Mouse (Mus musculus) thymus, adult 2 months (tissue): Measurements from ENCODE around the gene Scn3a. TPM values are rescaled to one million over a fixed set of nuclear protein-coding genes. Genes with fewer than 3 reads are reported as not detected.

Source experiments
- DNase-seq: peaks from one replicate; pipeline ENCODE4 v3.0.0; 2021
- H3K27ac ChIP-seq: fragments of 200-500 bp; 2 replicates; pipeline ENCODE4 v1.5.1; 2012; ENCODE audit warnings: low read length, control low read depth; ENCODE audit not compliant: control insufficient read depth, insufficient read depth
- H3K27me3 ChIP-seq: fragments of 200-500 bp; 2 replicates; pipeline ENCODE4 v1.6.1; 2012; ENCODE audit warnings: mild to moderate bottlenecking, low read length, moderate library complexity, mixed read lengths; ENCODE audit not compliant: control insufficient read depth, insufficient read depth
- H3K36me3 ChIP-seq: fragments of 200-500 bp; 2 replicates; pipeline ENCODE4 v1.6.1; 2012; ENCODE audit warnings: mild to moderate bottlenecking, low read length, moderate library complexity; ENCODE audit not compliant: control insufficient read depth, insufficient read depth
- H3K4me1 ChIP-seq: fragments of 200-500 bp; replicated peaks from 2 replicates; pipeline ENCODE4 v1.6.1; 2012; ENCODE audit warnings: low read length; ENCODE audit not compliant: control insufficient read depth, insufficient read depth
- H3K4me3 ChIP-seq: fragments of 200-500 bp; 2 replicates; pipeline ENCODE4 v1.5.1; 2012; ENCODE audit warnings: mild to moderate bottlenecking, low read length, control low read depth, moderate library complexity; ENCODE audit not compliant: control insufficient read depth, insufficient read depth
- CTCF ChIP-seq: fragments of 200-500 bp; IDR thresholded peaks from 2 replicates; pipeline ENCODE4 v1.5.1; 2012; ENCODE audit warnings: mild to moderate bottlenecking, control low read depth, low read length, moderate library complexity, borderline replicate concordance; ENCODE audit not compliant: control insufficient read depth, poor library complexity, insufficient read depth; ENCODE audit errors: extremely low read depth
- POLR2A ChIP-seq: fragments of 200-500 bp; IDR thresholded peaks from 2 replicates; pipeline ENCODE4 v1.6.1; 2012; ENCODE audit warnings: mild to moderate bottlenecking, low read length, control low read depth, moderate library complexity; ENCODE audit not compliant: control insufficient read depth, poor library complexity, insufficient read depth; ENCODE audit errors: extremely low read depth
- WGBS: fragments of 180-500 bp; shearing (Covaris S2); methylation state at CpG from one replicate; pipeline ENCODE4 v1.1.7; 2018; 5-methylcytosine and 5-hydroxymethylcytosine counted together
- polyA plus RNA-seq: library from polyadenylated mRNA; depleted of rRNA; stranded (reverse); fragments of >200 nt; gene quantifications from 2 replicates; pipeline ENCODE4 v1.2.3, GENCODE M21; 2012

Scn3a gene
- polyA plus RNA-seq, 1 experiment = 0.18 TPM

DNA sequence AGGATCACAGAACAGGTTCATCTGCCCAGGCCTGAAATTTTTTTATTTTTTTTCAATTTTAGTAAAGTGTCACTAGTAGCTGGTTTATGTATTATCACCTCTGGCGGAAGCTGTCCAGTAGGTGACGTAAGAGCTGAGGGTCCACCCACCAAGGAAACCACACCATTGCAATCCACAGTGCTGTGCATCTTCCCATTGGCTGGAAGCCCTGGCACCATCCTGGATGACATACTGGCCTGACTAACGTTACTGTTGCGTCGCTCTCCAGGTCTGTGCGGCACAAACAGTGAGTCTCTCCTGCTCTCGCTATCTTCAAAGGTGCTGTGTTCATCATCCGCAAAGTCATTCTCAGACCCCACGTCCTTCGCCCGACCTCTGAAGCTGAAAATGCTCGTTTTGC lies 59.2 kb downstream of the Scn3a start:
- Histone ChIP-seq H3K27me3 (no peaks in the 10 kb centered on the region; the same call in 1 of the 2 replicates), H3K36me3 (no peaks in the 10 kb centered on the region), H3K4me1 (no peaks in the 10 kb centered on the region), H3K27ac (no peak overlapping the region), H3K4me3 (no peak overlapping the region)
- TF ChIP-seq POLR2A = no peak
- TF ChIP-seq CTCF = no peak
- 94% methylated on average over 12 of the region's 12 CpGs for WGBS
- DNase-seq = no peak

DNA sequence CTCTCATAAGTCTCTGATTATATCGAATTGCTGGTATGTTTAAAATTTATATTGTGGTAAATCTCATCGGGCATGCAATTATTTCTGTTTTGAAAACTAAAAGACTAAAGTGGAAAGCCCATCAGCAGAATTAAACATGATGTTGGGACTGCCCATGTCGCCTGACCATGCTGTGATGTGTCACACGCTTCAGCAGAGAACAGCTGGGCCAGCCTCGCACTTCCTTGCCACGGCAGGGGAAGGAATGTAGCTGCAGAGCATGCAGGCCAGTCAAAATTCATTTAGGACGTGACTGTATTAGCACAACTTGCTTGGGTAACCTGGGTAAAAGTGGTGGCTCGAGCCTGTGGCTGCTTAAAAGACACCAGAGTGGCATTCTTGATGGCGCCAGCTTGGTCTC lies 77.0 kb downstream of the Scn3a start:
- Histone ChIP-seq H3K36me3 (no peaks in the 10 kb centered on the region), H3K4me3 (no peak overlapping the region), H3K27ac (no peak overlapping the region), H3K4me1 (no peaks in the 10 kb centered on the region), H3K27me3 (no peaks in the 10 kb centered on the region)
- TF ChIP-seq POLR2A (no peak), CTCF (no peak)
- no peak for DNase-seq
- 85% methylated on average over 9 of the region's 9 CpGs for WGBS

DNA sequence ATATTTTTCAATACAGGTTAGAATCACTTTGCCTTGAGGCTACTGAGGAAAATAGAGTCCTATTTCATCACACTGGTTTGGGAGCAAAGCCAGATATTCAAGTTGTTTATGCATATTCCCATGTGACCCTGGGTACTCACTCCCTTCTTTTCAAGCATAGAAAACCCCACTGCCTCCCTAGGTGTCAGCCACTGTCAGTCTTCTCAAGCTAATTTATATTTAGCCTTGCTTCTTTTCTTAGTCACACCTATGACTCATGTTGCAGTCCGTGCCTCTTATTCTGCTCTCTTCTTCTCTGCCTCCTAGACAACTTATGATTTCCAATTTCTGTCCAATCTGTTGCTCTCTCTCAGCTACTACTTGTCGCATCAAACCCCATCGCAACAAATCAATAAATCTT lies 84.0 kb downstream of the Scn3a start:
- no peak for DNase-seq
- Histone ChIP-seq H3K4me1 (no peaks in the 10 kb centered on the region), H3K27me3 (no peaks in the 10 kb centered on the region), H3K27ac (no peak overlapping the region), H3K36me3 (no peaks in the 10 kb centered on the region), H3K4me3 (no peak overlapping the region)
- TF ChIP-seq CTCF = no peak
- no peak for TF ChIP-seq POLR2A
- WGBS = 46% methylated on average over 3 of the region's 3 CpGs

DNA sequence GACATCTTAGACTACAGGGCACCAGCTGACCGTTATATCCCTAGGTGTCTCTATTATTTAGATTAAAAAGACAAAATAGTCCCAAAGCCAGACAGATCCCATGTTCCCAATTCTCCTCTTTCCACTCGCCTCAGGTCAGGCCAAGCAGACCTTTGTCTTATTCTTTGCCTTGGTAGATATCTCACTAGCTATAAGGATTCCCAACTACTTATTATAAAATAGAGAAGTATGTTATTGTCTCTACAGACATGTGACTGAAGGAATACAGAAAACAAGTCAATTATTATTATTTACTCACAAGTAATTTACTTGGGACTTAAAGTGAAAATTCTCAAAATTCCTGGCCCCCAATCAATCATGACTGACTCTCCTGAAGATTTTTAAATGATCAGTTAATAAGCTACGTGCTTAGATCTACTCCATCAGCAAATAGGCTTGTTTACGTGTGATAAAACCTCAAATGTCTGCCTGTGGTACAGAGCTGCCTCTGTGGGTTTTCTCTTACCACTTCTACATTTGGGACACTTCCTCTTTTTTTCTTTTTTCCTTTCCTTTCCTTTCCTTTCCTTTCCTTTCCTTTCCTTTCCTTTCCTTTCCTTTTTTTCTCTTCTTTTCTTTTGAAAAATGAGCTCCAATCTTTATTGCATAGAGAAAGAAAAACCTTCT lies 86.3 kb downstream of the Scn3a start:
- Histone ChIP-seq H3K4me3 (no peak overlapping the region), H3K4me1 (no peaks in the 10 kb centered on the region), H3K27me3 (no peaks in the 10 kb centered on the region), H3K36me3 (no peaks in the 10 kb centered on the region), H3K27ac (no peak overlapping the region)
- no peak for DNase-seq
- TF ChIP-seq CTCF (no peak), POLR2A (no peak)
- 48% methylated on average over 4 of the region's 4 CpGs for WGBS

DNA sequence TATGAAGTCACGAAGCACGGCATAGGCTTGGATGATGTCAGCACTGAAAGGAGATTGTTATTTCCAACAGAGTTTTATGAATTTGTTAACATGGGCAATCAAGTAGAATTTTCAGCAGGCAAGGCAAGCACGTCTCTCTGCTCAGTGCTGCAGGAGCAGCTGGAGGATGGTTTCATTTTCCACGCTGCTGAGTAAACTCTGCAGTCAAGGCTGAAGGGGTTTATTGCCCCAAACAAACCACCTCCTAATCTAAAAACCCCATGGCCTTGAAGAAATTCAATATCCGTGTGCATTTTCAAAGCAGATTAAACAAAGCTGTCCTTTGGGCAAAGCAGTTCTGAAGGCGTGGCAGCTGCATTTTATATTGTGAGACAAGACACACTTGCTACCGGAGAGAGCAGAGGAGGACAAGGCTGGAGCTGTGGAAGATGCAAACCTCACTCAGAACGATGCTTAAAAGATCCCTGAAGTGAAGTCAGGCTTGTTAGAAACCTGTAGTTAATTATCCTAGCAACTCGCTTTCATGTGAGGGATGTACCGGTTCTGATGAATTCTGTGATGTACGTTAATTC lies 96.0 kb downstream of the Scn3a start:
- H3K36me3 ChIP-seq = no peaks in the 10 kb centered on the region
- TF ChIP-seq POLR2A (no peak), CTCF (no peak)
- no peaks in the 10 kb centered on the region for H3K4me1 ChIP-seq
- WGBS = 85% methylated on average over 11 of the region's 11 CpGs
- no peak for DNase-seq
- H3K27me3 ChIP-seq = no peaks in the 10 kb centered on the region
- H3K4me3 ChIP-seq = no peak overlapping the region
- H3K27ac ChIP-seq = no peak overlapping the region

DNA sequence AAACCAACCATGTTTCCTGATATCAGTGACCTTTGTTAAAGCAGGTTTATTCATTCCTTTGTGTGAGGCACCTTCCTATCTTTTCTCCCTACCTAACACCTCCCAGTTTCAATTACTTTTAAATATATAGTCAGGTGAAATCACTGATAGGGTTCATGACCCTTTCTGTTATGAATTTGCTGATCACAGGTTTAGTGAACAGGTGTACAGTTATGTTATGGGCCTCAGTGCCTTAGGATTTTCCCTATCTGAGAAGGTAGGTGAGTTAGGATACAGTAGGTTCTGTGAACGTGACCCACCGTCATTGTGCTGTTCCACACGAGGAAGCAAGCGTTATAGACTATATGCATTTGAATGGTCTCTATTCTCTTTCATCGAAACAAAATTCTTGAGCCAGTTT lies 101.7 kb downstream of the Scn3a start:
- Histone ChIP-seq H3K27me3 (no peaks in the 10 kb centered on the region), H3K4me1 (no peaks in the 10 kb centered on the region), H3K4me3 (no peak overlapping the region), H3K36me3 (no peaks in the 10 kb centered on the region), H3K27ac (no peak overlapping the region)
- 97% methylated on average over 5 of the region's 5 CpGs for WGBS
- no peak for DNase-seq
- TF ChIP-seq POLR2A (no peak), CTCF (no peak)
